Mouse (Mus musculus): ENCODE measurements at regions not wholly inside any gene's neighbourhood (a gene's known extent, or its start where the extent isn't known, plus 50 kb on each side); places are given as distances from the start of the nearest gene placed in this dataset.

DNA sequence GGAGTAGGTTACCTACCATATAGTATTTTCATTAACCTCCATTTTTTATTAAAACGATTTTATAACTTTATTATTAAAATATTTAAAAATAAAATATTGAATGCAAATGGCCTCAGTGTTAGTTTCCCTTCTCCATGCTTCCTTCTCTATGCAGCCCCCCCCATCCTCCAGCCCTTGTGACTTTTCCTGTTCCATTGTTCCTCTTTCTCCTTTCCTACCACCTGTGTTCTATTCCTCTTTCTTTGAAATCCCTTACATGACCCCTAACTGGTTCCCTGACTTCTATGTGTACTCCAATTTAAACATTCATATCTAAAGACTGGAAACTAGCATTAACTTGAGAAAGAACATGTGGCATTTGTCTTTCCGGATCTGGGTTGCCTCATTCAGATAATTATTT lies 101.8 kb upstream of the Dkk2 start:
- Histone ChIP-seq H3K27ac (ENCODE audit: insufficient read depth, low read depth, low read length) (no peak overlapping the region), H3K4me3 (ENCODE audit: insufficient read depth, low read length) (no peak overlapping the region), H3K4me1 (ENCODE audit: control insufficient read depth, insufficient read depth, low read length) (no peaks in the 10 kb centered on the region)
- no peak for TF ChIP-seq POLR2A (IDR thresholded peaks at IDR 0.05; ENCODE audit: borderline replicate concordance, low read depth, low read length)
- TF ChIP-seq CTCF (IDR thresholded peaks at IDR 0.05; ENCODE audit: low read depth, low read length), result no peak

GRCm38 (mm10) chr3:131998838-131999613 lies 86.1 kb upstream of the Dkk2 start:
- H3K4me1 ChIP-seq (ENCODE audit: control insufficient read depth, insufficient read depth, low read length), result no peaks in the 10 kb centered on the region
- TF ChIP-seq POLR2A (IDR thresholded peaks at IDR 0.05; ENCODE audit: borderline replicate concordance, low read depth, low read length) (no peak), CTCF (IDR thresholded peaks at IDR 0.05; ENCODE audit: low read depth, low read length) (no peak)
- no peak overlapping the region for H3K27ac ChIP-seq (ENCODE audit: insufficient read depth, low read depth, low read length)
- H3K4me3 ChIP-seq (ENCODE audit: insufficient read depth, low read length), result no peak overlapping the region

- H3K27ac ChIP-seq (ENCODE audit: insufficient read depth, low read depth, low read length), result no peak overlapping the region
- no peak overlapping the region for H3K4me3 ChIP-seq (ENCODE audit: insufficient read depth, low read length)
- H3K4me1 ChIP-seq (ENCODE audit: control insufficient read depth, insufficient read depth, low read length), result peaks cover 7% of the 10 kb centered on the region
- TF ChIP-seq POLR2A (IDR thresholded peaks at IDR 0.05; ENCODE audit: borderline replicate concordance, low read depth, low read length), result no peak
- no peak for TF ChIP-seq CTCF (IDR thresholded peaks at IDR 0.05; ENCODE audit: low read depth, low read length)
Measured at GRCm38 (mm10) chr3:132006191-132006590, 78.9 kb upstream of the Dkk2 start.

- no peak for TF ChIP-seq POLR2A (IDR thresholded peaks at IDR 0.05; ENCODE audit: borderline replicate concordance, low read depth, low read length)
- TF ChIP-seq CTCF (IDR thresholded peaks at IDR 0.05; ENCODE audit: low read depth, low read length), result no peak
- Histone ChIP-seq H3K4me1 (ENCODE audit: control insufficient read depth, insufficient read depth, low read length) (peaks cover 7% of the 10 kb centered on the region), H3K4me3 (ENCODE audit: insufficient read depth, low read length) (no peak overlapping the region), H3K27ac (ENCODE audit: insufficient read depth, low read depth, low read length) (no peak overlapping the region)
Measured at GRCm38 (mm10) chr3:132006912-132007311, 78.2 kb upstream of the Dkk2 start.

- no peak overlapping the region for H3K4me3 ChIP-seq (ENCODE audit: insufficient read depth, low read length)
- H3K27ac ChIP-seq (ENCODE audit: insufficient read depth, low read depth, low read length), result no peak overlapping the region
- TF ChIP-seq CTCF (IDR thresholded peaks at IDR 0.05; ENCODE audit: low read depth, low read length) (no peak), POLR2A (IDR thresholded peaks at IDR 0.05; ENCODE audit: borderline replicate concordance, low read depth, low read length) (no peak)
- H3K4me1 ChIP-seq (ENCODE audit: control insufficient read depth, insufficient read depth, low read length), result peaks cover 7% of the 10 kb centered on the region
Measured at GRCm38 (mm10) chr3:132007356-132007755, 77.7 kb upstream of the Dkk2 start.

DNA sequence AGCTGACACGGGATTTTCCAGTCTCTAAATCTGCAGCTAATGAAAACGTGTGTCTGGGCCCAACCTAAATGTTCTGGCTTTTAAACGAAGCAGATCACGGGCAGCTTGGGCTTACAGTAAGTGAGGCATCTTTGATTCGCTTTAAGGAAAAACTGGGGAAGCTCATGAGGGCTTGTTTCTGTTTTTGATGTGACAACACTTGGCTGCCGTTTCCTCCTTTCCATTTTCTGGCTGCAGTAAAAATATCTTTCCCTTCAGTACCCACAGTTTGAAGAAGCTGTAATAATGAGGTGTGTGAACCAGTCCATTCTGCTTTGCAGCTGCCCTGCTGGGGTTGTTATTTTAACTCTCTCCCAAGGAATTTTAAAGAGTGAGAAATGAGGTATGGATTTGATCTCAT lies 69.9 kb upstream of the Dkk2 start:
- peaks cover 2% of the 10 kb centered on the region; the same call in 1 of the 2 replicates for H3K4me1 ChIP-seq (ENCODE audit: control insufficient read depth, insufficient read depth, low read length)

GRCm38 (mm10) chr3:132017485-132018261 lies 67.4 kb upstream of the Dkk2 start:
- peaks cover 9% of the 10 kb centered on the region for H3K4me1 ChIP-seq (ENCODE audit: control insufficient read depth, insufficient read depth, low read length)
- H3K27ac ChIP-seq (ENCODE audit: insufficient read depth, low read depth, low read length), result no peak overlapping the region
- H3K4me3 ChIP-seq (ENCODE audit: insufficient read depth, low read length), result no peak overlapping the region
- TF ChIP-seq CTCF (IDR thresholded peaks at IDR 0.05; ENCODE audit: low read depth, low read length), result no peak
- TF ChIP-seq POLR2A (IDR thresholded peaks at IDR 0.05; ENCODE audit: borderline replicate concordance, low read depth, low read length), result no peak

More for the DNA sequence above, 69.9 kb upstream of the Dkk2 start:
- H3K27ac ChIP-seq (ENCODE audit: insufficient read depth, low read depth, low read length), result no peak overlapping the region
- TF ChIP-seq POLR2A (IDR thresholded peaks at IDR 0.05; ENCODE audit: borderline replicate concordance, low read depth, low read length) (no peak), CTCF (IDR thresholded peaks at IDR 0.05; ENCODE audit: low read depth, low read length) (no peak)
- no peak overlapping the region for H3K4me3 ChIP-seq (ENCODE audit: insufficient read depth, low read length)

- no peak overlapping the region for H3K27ac ChIP-seq (ENCODE audit: insufficient read depth, low read depth, low read length)
- H3K4me1 ChIP-seq (ENCODE audit: control insufficient read depth, insufficient read depth, low read length), result peaks cover 13% of the 10 kb centered on the region
- TF ChIP-seq CTCF (IDR thresholded peaks at IDR 0.05; ENCODE audit: low read depth, low read length) (no peak), POLR2A (IDR thresholded peaks at IDR 0.05; ENCODE audit: borderline replicate concordance, low read depth, low read length) (no peak)
- no peak overlapping the region for H3K4me3 ChIP-seq (ENCODE audit: insufficient read depth, low read length)
Measured at GRCm38 (mm10) chr3:132018505-132018904, 66.6 kb upstream of the Dkk2 start.

GRCm38 (mm10) chr3:132022032-132022431 lies 63.1 kb upstream of the Dkk2 start:
- TF ChIP-seq POLR2A (IDR thresholded peaks at IDR 0.05; ENCODE audit: borderline replicate concordance, low read depth, low read length), result no peak
- TF ChIP-seq CTCF (IDR thresholded peaks at IDR 0.05; ENCODE audit: low read depth, low read length), result no peak
- Histone ChIP-seq H3K4me3 (ENCODE audit: insufficient read depth, low read length) (no peak overlapping the region), H3K27ac (ENCODE audit: insufficient read depth, low read depth, low read length) (no peak overlapping the region), H3K4me1 (ENCODE audit: control insufficient read depth, insufficient read depth, low read length) (peaks cover 11% of the 10 kb centered on the region)

DNA sequence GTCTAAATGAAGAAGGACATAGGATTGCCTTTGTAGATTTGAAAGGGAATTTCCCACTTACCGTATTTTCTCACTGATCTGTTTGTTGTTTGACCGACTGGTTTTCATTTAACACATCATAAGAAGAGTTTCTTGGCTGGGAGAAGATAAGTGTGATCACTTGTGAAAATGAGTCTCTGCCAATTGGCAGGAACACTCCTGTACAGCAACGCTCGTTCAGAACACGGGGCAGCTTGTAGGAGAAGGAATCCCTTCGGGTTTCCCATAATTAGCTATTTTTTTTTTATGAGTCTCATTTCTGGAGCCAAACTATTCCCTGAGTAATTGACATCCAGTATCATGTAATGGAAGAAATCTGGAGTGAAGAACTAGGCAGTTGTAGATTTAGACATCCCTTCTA lies 61.8 kb upstream of the Dkk2 start:
- TF ChIP-seq CTCF (IDR thresholded peaks at IDR 0.05; ENCODE audit: low read depth, low read length) (no peak), POLR2A (IDR thresholded peaks at IDR 0.05; ENCODE audit: borderline replicate concordance, low read depth, low read length) (no peak)
- Histone ChIP-seq H3K4me1 (ENCODE audit: control insufficient read depth, insufficient read depth, low read length) (peaks cover 11% of the 10 kb centered on the region), H3K27ac (ENCODE audit: insufficient read depth, low read depth, low read length) (no peak overlapping the region), H3K4me3 (ENCODE audit: insufficient read depth, low read length) (no peak overlapping the region)
